Mouse (Mus musculus) megakaryocyte, embryonic 14.5 days (primary cell): Measurements from ENCODE around the gene Gpr50.

ENCODE experiments used
- FLI1 ChIP-seq: IDR thresholded peaks from 2 replicates; pipeline ENCODE4 v1.6.1; 2012; ENCODE audit warnings: low read length, inconsistent platforms, mixed read lengths
- GATA1 ChIP-seq: IDR thresholded peaks from 3 replicates; pipeline ENCODE4 v1.6.1; 2012; ENCODE audit warnings: mixed read lengths, low read length, inconsistent platforms, borderline replicate concordance

DNA sequence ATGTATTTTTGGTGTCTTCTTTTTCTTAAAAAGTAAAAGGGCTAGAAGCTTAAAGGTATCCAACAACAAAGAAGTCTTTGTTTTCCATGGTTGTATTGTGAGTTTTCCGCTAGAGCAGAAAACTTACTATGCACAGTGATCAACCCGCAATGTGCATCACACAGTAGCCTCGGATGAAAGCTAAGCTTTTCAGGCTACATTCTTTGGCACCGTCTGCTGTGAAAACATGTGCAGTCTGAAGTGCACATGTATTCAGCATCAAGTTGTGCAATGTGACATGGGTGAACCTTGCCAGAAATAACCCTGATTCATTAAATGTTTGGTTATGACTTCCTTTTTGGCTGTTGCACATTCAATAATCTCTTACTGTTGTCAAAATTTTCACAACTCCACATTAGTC is 32.8 kb upstream of the Gpr50 start:
- TF ChIP-seq GATA1 (no peak), FLI1 (no peak)
